Mouse (Mus musculus) ES-Bruce4 (cell line): ENCODE results near the gene Lhfpl5.

Source experiments
- CTCF ChIP-seq: IDR thresholded peaks from one replicate; pipeline ENCODE4 v1.8.1; 2011; ENCODE audit warnings: low read depth, low read length
- POLR2A ChIP-seq: IDR thresholded peaks from one replicate; pipeline ENCODE4 v1.8.1; 2011; ENCODE audit warnings: low read length; ENCODE audit not compliant: insufficient read depth

DNA sequence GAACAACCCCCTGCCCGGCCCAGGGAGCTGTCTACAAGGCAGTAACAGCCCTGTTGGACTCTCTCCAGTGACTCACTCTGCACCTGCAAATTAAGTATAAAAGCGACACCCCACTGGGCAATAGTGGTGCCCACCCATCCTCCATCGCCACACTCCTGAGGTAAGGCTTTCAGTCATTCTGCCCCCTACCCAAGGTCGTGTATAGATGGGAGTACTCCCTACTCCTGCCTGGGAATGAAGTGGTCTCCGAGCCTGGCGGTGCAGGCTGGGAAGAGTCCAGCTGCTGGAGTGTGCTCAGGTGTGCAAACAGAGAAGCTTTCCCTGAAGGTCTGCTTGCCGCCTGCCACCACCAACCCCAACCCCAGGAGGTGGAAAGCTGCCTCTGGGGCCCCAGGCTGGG lies 13.8 kb upstream of the Lhfpl5 start:
- TF ChIP-seq CTCF (no peak), POLR2A (no peak)
